Mouse (Mus musculus): Measurements from ENCODE around the gene 4933411K16Rik. TPM values are rescaled to one million over a fixed set of nuclear protein-coding genes. Genes with fewer than 3 reads are reported as not detected.

The 4933411K16Rik gene
- polyA plus RNA-seq, 1 experiment from 2014 or later = not detected

DNA sequence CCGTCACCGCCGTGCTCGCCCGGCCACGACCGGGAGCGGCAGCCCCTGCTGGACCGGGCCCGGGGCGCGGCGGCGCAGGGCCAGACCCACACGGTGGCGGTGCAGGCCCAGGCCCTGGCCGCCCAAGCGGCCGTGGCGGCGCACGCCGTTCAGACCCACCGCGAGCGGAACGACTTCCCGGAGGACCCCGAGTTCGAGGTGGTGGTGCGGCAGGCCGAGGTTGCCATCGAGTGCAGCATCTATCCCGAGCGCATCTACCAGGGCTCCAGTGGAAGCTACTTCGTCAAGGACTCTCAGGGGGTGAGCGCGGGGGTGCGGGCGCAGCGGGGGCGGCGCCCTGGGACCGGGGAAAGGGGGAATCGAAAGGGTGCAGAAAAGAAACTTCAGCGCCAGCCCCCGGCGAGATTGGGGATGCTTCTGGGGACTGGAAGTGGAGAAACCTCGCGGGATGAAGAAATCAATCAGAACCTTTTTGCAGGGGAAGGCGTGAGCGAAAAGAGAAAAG lies 38.6 kb downstream of the 4933411K16Rik start:
- Histone ChIP-seq H3K4me2 (ENCODE audit: low read length) (peak overlapping the region; percentile 87), H3K27ac (replicated peaks; ENCODE audit: low read depth, low read length) (peak overlapping the region; percentile 86), H3K36me3 (ENCODE audit: control insufficient read depth, insufficient read depth, low read length) (no peaks in the 10 kb centered on the region), H3K4me3 (replicated peaks; ENCODE audit: low read depth, low read length) (peak overlapping the region; percentile 76), H3K9me3 (ENCODE audit: control insufficient read depth, low read length) (no peaks in the 10 kb centered on the region), H3K9ac (replicated peaks; ENCODE audit: low read length) (peak overlapping the region; percentile 86), H3K27me3 (ENCODE audit: control insufficient read depth, insufficient read depth, low read length) (no peaks in the 10 kb centered on the region), H3K4me1 (ENCODE audit: control insufficient read depth, insufficient read depth, low read length) (peaks cover 21% of the 10 kb centered on the region)
- ATAC-seq (ENCODE audit: low FRiP score, low TSS enrichment) (peak; percentile 73), DNase-seq (no peak)
- WGBS = under 1% methylated on average over 51 of the region's 52 CpGs

DNA sequence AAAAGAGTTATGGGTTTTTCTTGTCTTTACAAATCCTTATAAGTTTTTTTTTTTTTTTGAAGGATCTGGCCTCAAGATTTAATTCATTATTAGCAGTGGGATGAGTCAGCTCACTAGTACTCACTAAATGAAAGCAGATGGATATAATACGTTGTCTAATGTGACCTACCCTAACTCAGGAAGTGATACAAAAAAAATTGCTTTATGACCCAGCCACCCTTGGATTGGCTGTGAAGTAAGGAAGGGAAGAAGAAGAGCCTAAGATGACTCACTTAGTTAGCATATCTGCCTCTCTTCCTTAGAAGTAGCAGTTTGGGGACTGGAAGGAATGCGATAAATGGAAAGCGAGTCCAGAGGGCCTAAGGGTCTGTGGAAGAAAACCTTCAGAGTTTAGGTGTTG lies 47.4 kb downstream of the 4933411K16Rik start:
- H3K4me1 ChIP-seq (ENCODE audit: control insufficient read depth, insufficient read depth, low read length) = no peaks in the 10 kb centered on the region
- WGBS = 93% methylated on average over 3 of the region's 3 CpGs
- H3K36me3 ChIP-seq (ENCODE audit: control insufficient read depth, insufficient read depth, low read length) = peaks cover 17% of the 10 kb centered on the region
- no peaks in the 10 kb centered on the region for H3K9me3 ChIP-seq (ENCODE audit: control insufficient read depth, low read length)
- no peak overlapping the region for H3K9ac ChIP-seq (replicated peaks; ENCODE audit: low read length)
- H3K4me2 ChIP-seq (ENCODE audit: low read length) = no peak overlapping the region
- H3K27me3 ChIP-seq (ENCODE audit: control insufficient read depth, insufficient read depth, low read length) = no peaks in the 10 kb centered on the region
- H3K27ac ChIP-seq (replicated peaks; ENCODE audit: low read depth, low read length) = no peak overlapping the region
- no peak for ATAC-seq (ENCODE audit: low FRiP score, low TSS enrichment)
- no peak for DNase-seq
- no peak overlapping the region for H3K4me3 ChIP-seq (replicated peaks; ENCODE audit: low read depth, low read length)

Other genes starting within 250 kb of the 4933411K16Rik start
- 30.6 and 32.7 TPM in 2 replicates for gene Frat1, start 222.3 kb upstream of the 4933411K16Rik start, polyA plus RNA-seq (2014; fragmentation: Nextera tagmentation; extraction: Ambion mirVana)
- gene Frat2, start 204.1 kb upstream of the 4933411K16Rik start, polyA plus RNA-seq (2014; fragmentation: Nextera tagmentation; extraction: Ambion mirVana) = 5.6 and 7.3 TPM in 2 replicates
- gene Rrp12, start 156.1 kb upstream of the 4933411K16Rik start, polyA plus RNA-seq (2014; fragmentation: Nextera tagmentation; extraction: Ambion mirVana) = 12.5 TPM in 2 replicates
- 451 and 465 TPM in 2 replicates for gene Pgam1, start 140.3 kb upstream of the 4933411K16Rik start, polyA plus RNA-seq (2014; fragmentation: Nextera tagmentation; extraction: Ambion mirVana)
- 56.4 and 57.4 TPM in 2 replicates for gene Exosc1, start 118.8 kb upstream of the 4933411K16Rik start, polyA plus RNA-seq (2014; fragmentation: Nextera tagmentation; extraction: Ambion mirVana)
- 72.3 and 72.8 TPM in 2 replicates for gene Zdhhc16, start 118.8 kb upstream of the 4933411K16Rik start, polyA plus RNA-seq (2014; fragmentation: Nextera tagmentation; extraction: Ambion mirVana)
- gene Mms19, start 71.1 kb upstream of the 4933411K16Rik start, polyA plus RNA-seq (2014; fragmentation: Nextera tagmentation; extraction: Ambion mirVana) = 28.1 and 30.4 TPM in 2 replicates
- gene Ubtd1, start 70.5 kb upstream of the 4933411K16Rik start, polyA plus RNA-seq (2014; fragmentation: Nextera tagmentation; extraction: Ambion mirVana) = 6.3 and 6.9 TPM in 2 replicates
- 0.45 and 1.00 TPM in 2 replicates for gene Ankrd2, start 16.2 kb upstream of the 4933411K16Rik start, polyA plus RNA-seq (2014; fragmentation: Nextera tagmentation; extraction: Ambion mirVana)
- gene Hoga1, start 6.6 kb upstream of the 4933411K16Rik start, polyA plus RNA-seq (2014; fragmentation: Nextera tagmentation; extraction: Ambion mirVana) = 0.94 and 1.3 TPM in 2 replicates
- gene Morn4, start 34.1 kb downstream of the 4933411K16Rik start, polyA plus RNA-seq (2014; fragmentation: Nextera tagmentation; extraction: Ambion mirVana) = 144 and 145 TPM in 2 replicates
- 33.1 and 40.8 TPM in 2 replicates for gene Pi4k2a, start 38.2 kb downstream of the 4933411K16Rik start, polyA plus RNA-seq (2014; fragmentation: Nextera tagmentation; extraction: Ambion mirVana)
- gene Avpi1, start 76.8 kb downstream of the 4933411K16Rik start, polyA plus RNA-seq (2014; fragmentation: Nextera tagmentation; extraction: Ambion mirVana) = 5.8 and 6.0 TPM in 2 replicates
- gene Marveld1, start 95.2 kb downstream of the 4933411K16Rik start, polyA plus RNA-seq (2014; fragmentation: Nextera tagmentation; extraction: Ambion mirVana) = 1.5 and 1.8 TPM in 2 replicates
- gene Zfyve27, start 111.7 kb downstream of the 4933411K16Rik start, polyA plus RNA-seq (2014; fragmentation: Nextera tagmentation; extraction: Ambion mirVana) = 35.5 and 46.2 TPM in 2 replicates
- gene Sfrp5, start 150.0 kb downstream of the 4933411K16Rik start, polyA plus RNA-seq (2014; fragmentation: Nextera tagmentation; extraction: Ambion mirVana) = 0.68 and 0.82 TPM in 2 replicates
- gene Golga7b, start 195.3 kb downstream of the 4933411K16Rik start, polyA plus RNA-seq (2014; fragmentation: Nextera tagmentation; extraction: Ambion mirVana) = 34.1 and 42.2 TPM in 2 replicates

Measured in midbrain, embryonic 14.5 days (tissue).